Mouse (Mus musculus) heart, adult 9 months (tissue): ENCODE measurements at regions not wholly inside any gene's neighbourhood (a gene's known extent, or its start where the extent isn't known, plus 50 kb on each side); places are given as distances from the start of the nearest gene placed in this dataset.
"Not testable (repeated sequence)": the region's sequence is repeated elsewhere in the genome, so short reads cannot be mapped to it uniquely, and the experiment has no call there.

Experiments used
- DNase-seq, 2 experiments: peaks; one replicate each; pipeline ENCODE4 v3.0.0; 2022; ENCODE audit warnings: low spot score in 2 of 2

- DNase-seq, result no peak
Observed at GRCm38 (mm10) chr2:79022954-79023353, 155.0 kb downstream of the Ube2e3 start.

GRCm38 (mm10) chr2:79025678-79026077 lies 157.8 kb downstream of the Ube2e3 start:
- no peak for DNase-seq

- no peak for DNase-seq
Observed at GRCm38 (mm10) chr2:79030990-79031389, 163.1 kb downstream of the Ube2e3 start.

- peak in 1 of 2 experiments; percentile 20 for DNase-seq
Observed at GRCm38 (mm10) chr2:79036296-79036695, 168.4 kb downstream of the Ube2e3 start.

- DNase-seq, result no peak
Observed at GRCm38 (mm10) chr2:79038624-79039023, 170.7 kb downstream of the Ube2e3 start.

GRCm38 (mm10) chr2:79044804-79045203 lies 176.9 kb downstream of the Ube2e3 start:
- DNase-seq, result not testable (repeated sequence)

GRCm38 (mm10) chr2:79045508-79045907 lies 177.6 kb downstream of the Ube2e3 start:
- DNase-seq, result no peak

- no peak for DNase-seq
Observed at GRCm38 (mm10) chr2:79048020-79048419, 180.1 kb downstream of the Ube2e3 start.

- DNase-seq, result no peak
Observed at GRCm38 (mm10) chr2:79048777-79049537, 181.0 kb downstream of the Ube2e3 start.

GRCm38 (mm10) chr2:79050495-79051046 lies 182.6 kb downstream of the Ube2e3 start:
- DNase-seq, result no peak

GRCm38 (mm10) chr2:79052226-79052625 lies 184.3 kb downstream of the Ube2e3 start:
- no peak for DNase-seq

- peak; percentile 14 to 32 for DNase-seq
Observed at GRCm38 (mm10) chr2:79056138-79056537, 188.2 kb downstream of the Ube2e3 start.

- no peak for DNase-seq
Observed at GRCm38 (mm10) chr2:79059115-79059943, 191.4 kb downstream of the Ube2e3 start.

GRCm38 (mm10) chr2:79059944-79060238 lies 192.0 kb downstream of the Ube2e3 start:
- DNase-seq, result no peak

GRCm38 (mm10) chr2:79060320-79060719 lies 192.4 kb downstream of the Ube2e3 start:
- no peak for DNase-seq

GRCm38 (mm10) chr2:79061645-79062044 lies 193.6 kb upstream of the Itga4 start:
- no peak for DNase-seq

GRCm38 (mm10) chr2:79062196-79062636 lies 193.0 kb upstream of the Itga4 start:
- DNase-seq, result peak; percentile 22 to 37

- no peak for DNase-seq
Observed at GRCm38 (mm10) chr2:79063641-79064040, 191.6 kb upstream of the Itga4 start.

- DNase-seq, result no peak
Observed at GRCm38 (mm10) chr2:79065321-79065720, 189.9 kb upstream of the Itga4 start.

- no peak for DNase-seq
Observed at GRCm38 (mm10) chr2:79076115-79076514, 179.1 kb upstream of the Itga4 start.

- no peak for DNase-seq
Observed at GRCm38 (mm10) chr2:79078836-79079394, 176.3 kb upstream of the Itga4 start.

- no peak for DNase-seq
Observed at GRCm38 (mm10) chr2:79081769-79082168, 173.5 kb upstream of the Itga4 start.
